28 mouse cellular contexts compared by ENCODE assay signal in genomic region chr14:24497443-24497842, GRCm38 (mm10). TPM values are rescaled to one million over a fixed set of nuclear protein-coding genes. Genes with fewer than 3 reads are reported as not detected.
DNase-seq lines count a peak whose midpoint lies in the region; ATAC-seq and TF ChIP-seq lines count a peak whose summit lies in the region.
"Had no signal": no experiment of that assay in that cellular context is flagged by ENCODE, and none has a peak within 500 bp of the region (broad histone marks: within the 10 kb centered on the region; RNA-seq: fewer than 3 reads in every experiment).

No protein-coding gene starts in this region.

- H3K4me1 ChIP-seq in liver, embryonic 12.5 days, result peaks cover 39% of the 10 kb centered on the region
- peaks cover 14% of the 10 kb centered on the region; the same call in 1 of the 2 replicates for H3K4me1 ChIP-seq in liver, postnatal 0 days (ENCODE audit: insufficient read depth)
- H3K4me1 ChIP-seq in E14TG2a.4 (replicated peaks; ENCODE audit: low read depth, low read length), result peaks cover 88% of the 10 kb centered on the region
- H3K4me1 ChIP-seq in embryonic fibroblast, embryonic 13.5 days (ENCODE audit: control insufficient read depth, insufficient read depth, low read length), result peaks cover 7% of the 10 kb centered on the region; the same call in 1 of the 2 replicates

- H3K27ac ChIP-seq in liver, embryonic 12.5 days, result 0 out of 2 replicates have a peak overlapping the region, but pooled peaks have one; percentile 13
- H3K27ac ChIP-seq in liver, postnatal 0 days (ENCODE audit: low read depth), result no peak overlapping the region
- 0 out of 2 replicates have a peak overlapping the region, but pooled peaks have one; percentile 6 for H3K27ac ChIP-seq in embryonic fibroblast, embryonic 13.5 days (ENCODE audit: insufficient read depth, low read length)
- H3K27ac ChIP-seq: forebrain, embryonic 13.5 days; heart, adult 2 months; hindbrain, embryonic 14.5 days; kidney, embryonic 15.5 days; limb, embryonic 12.5 days; liver, embryonic 14.5 days; lung, embryonic 15.5 days; midbrain, embryonic 15.5 days; stomach, embryonic 15.5 days had no signal

- no peak for TF ChIP-seq EP300 in liver, postnatal 0 days (IDR thresholded peaks at IDR 0.05; ENCODE audit: low read depth)

- H3K36me3 ChIP-seq in liver, embryonic 12.5 days, result peaks cover 78% of the 10 kb centered on the region
- H3K36me3 ChIP-seq in liver, postnatal 0 days (replicated peaks; ENCODE audit: insufficient read depth, low read length), result peaks cover 64% of the 10 kb centered on the region
- H3K36me3 ChIP-seq in E14TG2a.4 (ENCODE audit: insufficient read depth, low read length), result peaks cover 96% of the 10 kb centered on the region

- no peak overlapping the region for H3K4me2 ChIP-seq in liver, embryonic 12.5 days
- no peak overlapping the region for H3K4me2 ChIP-seq in liver, postnatal 0 days (ENCODE audit: low read depth, low read length)
- H3K4me2 ChIP-seq: forebrain, embryonic 13.5 days; heart, embryonic 12.5 days; hindbrain, embryonic 14.5 days; kidney, embryonic 15.5 days; limb, embryonic 12.5 days; lung, embryonic 15.5 days; midbrain, embryonic 15.5 days; stomach, embryonic 15.5 days had no signal

- no peak for DNase-seq in liver, postnatal 0 days
- DNase-seq in 3T3-L1 (ENCODE audit: low read depth, low spot score) (peak; percentile 2), MN1 (ENCODE audit: low spot score) (no peak)
- no peak for DNase-seq in ovary, postnatal 14 days (ENCODE audit: low spot score)
- DNase-seq: adrenal gland, adult 8-10 months; cerebellum, adult 2 months; cerebellum, postnatal 14 days; gastrocnemius, postnatal 36 days; heart, adult 2 months; kidney, postnatal 25 days; lung, postnatal 36 days; retina, postnatal 1 day; right cerebral cortex, postnatal 14 days; thymus, postnatal 14 days had no signal

- ATAC-seq in liver, embryonic 12.5 days, result no peak
- ATAC-seq in liver, postnatal 0 days, result no peak
- ATAC-seq: forebrain, embryonic 13.5 days; intestine, postnatal 0 days; midbrain, embryonic 15.5 days had no signal

- no peak for TF ChIP-seq CTCF in liver, postnatal 0 days (IDR thresholded peaks at IDR 0.05; ENCODE audit: low read depth)
- TF ChIP-seq CTCF in E14TG2a.4 (conservative IDR thresholded peaks at IDR 0.05; ENCODE audit: low read length), result no peak
- TF ChIP-seq CTCF in embryonic fibroblast, embryonic 13.5 days (IDR thresholded peaks at IDR 0.05; ENCODE audit: borderline replicate concordance, insufficient read depth, low read length), result no peak

- 76% methylated on average over 1 of the region's 1 CpGs for WGBS in liver, embryonic 12.5 days (ENCODE audit: insufficient replicate concordance)
- 85% methylated on average over 1 of the region's 1 CpGs for WGBS in liver, postnatal 0 days (ENCODE audit: insufficient replicate concordance)

- H3K9me3 ChIP-seq in liver, embryonic 12.5 days (replicated peaks), result no peaks in the 10 kb centered on the region
- H3K9me3 ChIP-seq in liver, postnatal 0 days (ENCODE audit: low read length), result no peaks in the 10 kb centered on the region
- no peaks in the 10 kb centered on the region for H3K9me3 ChIP-seq in E14TG2a.4 (ENCODE audit: low read length)
- H3K9me3 ChIP-seq: forebrain, embryonic 13.5 days; heart, embryonic 12.5 days; kidney, embryonic 15.5 days; limb, embryonic 12.5 days; lung, embryonic 15.5 days; midbrain, embryonic 15.5 days; stomach, embryonic 15.5 days had no signal

- H3K9ac ChIP-seq in liver, embryonic 12.5 days, result no peak overlapping the region
- H3K9ac ChIP-seq in liver, postnatal 0 days (replicated peaks), result no peak overlapping the region
- H3K9ac ChIP-seq: forebrain, embryonic 13.5 days; heart, embryonic 12.5 days; hindbrain, embryonic 14.5 days; kidney, embryonic 15.5 days; limb, embryonic 12.5 days; liver, embryonic 14.5 days; lung, embryonic 15.5 days; midbrain, embryonic 15.5 days; stomach, embryonic 15.5 days had no signal

- no peak overlapping the region for H3K4me3 ChIP-seq in liver, embryonic 12.5 days
- H3K4me3 ChIP-seq in liver, postnatal 0 days (ENCODE audit: low read depth, low read length), result no peak overlapping the region
- peak overlapping the region; percentile 45 for H3K4me3 ChIP-seq in E14TG2a.4 (replicated peaks; ENCODE audit: low read length)
- H3K4me3 ChIP-seq in embryonic fibroblast, embryonic 13.5 days (ENCODE audit: insufficient read depth, low read length), result no peak overlapping the region
- H3K4me3 ChIP-seq: forebrain, embryonic 13.5 days; heart, adult 2 months; heart, embryonic 12.5 days; kidney, embryonic 15.5 days; limb, embryonic 12.5 days; lung, embryonic 15.5 days; midbrain, embryonic 15.5 days; stomach, embryonic 15.5 days had no signal

- H3K27me3 ChIP-seq in liver, embryonic 12.5 days (replicated peaks), result no peaks in the 10 kb centered on the region
- H3K27me3 ChIP-seq in liver, postnatal 0 days (ENCODE audit: insufficient read depth, low read length), result no peaks in the 10 kb centered on the region
- no peaks in the 10 kb centered on the region for H3K27me3 ChIP-seq in E14TG2a.4 (ENCODE audit: insufficient read depth, low read length)
- H3K27me3 ChIP-seq: CH12.LX; forebrain, embryonic 13.5 days; heart, embryonic 12.5 days; kidney, embryonic 15.5 days; limb, embryonic 12.5 days; lung, embryonic 15.5 days; midbrain, embryonic 15.5 days; stomach, embryonic 15.5 days had no signal

- no peak for TF ChIP-seq POLR2A in embryonic fibroblast, embryonic 13.5 days (IDR thresholded peaks at IDR 0.05; ENCODE audit: low read depth, low read length)

RNA-seq across cellular contexts. Expression of gene Rps24, which starts 10.5 kb away (rescaled TPM):
- 1,045 and 1,076 TPM in 2 replicates for polyA plus RNA-seq in liver, embryonic 12.5 days (2016; fragmentation: Nextera tagmentation; extraction: Ambion mirVana)
- 613 and 662 TPM in 2 replicates for polyA plus RNA-seq in liver, postnatal 0 days (2015; fragmentation: Nextera tagmentation; extraction: Ambion mirVana)
- 2,821 and 2,984 TPM in 2 replicates for polyA plus RNA-seq in embryonic fibroblast, embryonic 13.5 days (2011; ENCODE audit: insufficient read length, low read depth, missing spikeins)

RNA-seq across cellular contexts. Expression of gene Polr3a, which starts 10.6 kb away (rescaled TPM):
- polyA plus RNA-seq in liver, embryonic 12.5 days (2016; fragmentation: Nextera tagmentation; extraction: Ambion mirVana), result 10.8 and 14.0 TPM in 2 replicates
- polyA plus RNA-seq in liver, postnatal 0 days (2015; fragmentation: Nextera tagmentation; extraction: Ambion mirVana), result 3.9 and 5.2 TPM in 2 replicates
- polyA plus RNA-seq in embryonic fibroblast, embryonic 13.5 days (2011; ENCODE audit: insufficient read length, low read depth, missing spikeins), result 17.5 and 17.6 TPM in 2 replicates
